Mouse (Mus musculus): ENCODE measurements around the gene Stat5b. TPM values are rescaled to one million over a fixed set of nuclear protein-coding genes. Genes with fewer than 3 reads are reported as not detected.

The Stat5b gene
- polyA plus RNA-seq, 2 experiments: 22.1 to 24.4 TPM

DNA sequence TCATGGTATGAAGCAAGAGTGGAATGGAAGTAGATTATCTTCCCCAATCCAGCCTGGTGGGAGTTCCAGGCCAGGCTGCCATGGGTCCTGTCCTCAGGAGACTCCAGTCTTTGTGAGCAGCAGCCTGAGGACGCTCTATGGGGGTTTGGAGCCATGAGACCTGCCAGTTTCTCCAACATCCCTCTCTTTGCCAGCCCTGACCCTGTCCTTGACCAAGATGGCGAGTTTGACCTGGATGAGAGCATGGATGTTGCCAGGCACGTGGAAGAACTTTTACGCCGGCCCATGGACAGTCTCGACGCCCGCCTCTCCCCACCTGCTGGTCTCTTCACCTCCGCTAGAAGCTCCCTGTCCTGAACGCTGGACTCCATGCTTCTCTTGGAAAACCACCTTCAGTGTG, 33.1 kb upstream of the Stat5b start:
- H3K4me3 ChIP-seq (replicated peaks; ENCODE audit: low read length): no peak overlapping the region
- peaks cover 22% of the 10 kb centered on the region for H3K36me3 ChIP-seq (ENCODE audit: control insufficient read depth, insufficient read depth, low read length)
- ATAC-seq (ENCODE audit: low FRiP score, low read depth) (no peak), DNase-seq (ENCODE audit: low spot score) (no peak)
- H3K9me3 ChIP-seq (ENCODE audit: control insufficient read depth, low read length): no peaks in the 10 kb centered on the region
- H3K4me1 ChIP-seq (ENCODE audit: control insufficient read depth, insufficient read depth, low read length): no peaks in the 10 kb centered on the region
- no peaks in the 10 kb centered on the region for H3K27me3 ChIP-seq (ENCODE audit: control insufficient read depth, insufficient read depth, low read length)
- 95% methylated on average over 10 of the region's 10 CpGs for WGBS
- no peak overlapping the region for H3K4me2 ChIP-seq (replicated peaks; ENCODE audit: low read depth, low read length, severe bottlenecking)
- no peak for TF ChIP-seq POLR2A (IDR thresholded peaks at IDR 0.05; ENCODE audit: borderline replicate concordance, extremely low read depth, insufficient read depth, insufficient read length)
- H3K9ac ChIP-seq (ENCODE audit: low read depth, low read length, severe bottlenecking): no peak overlapping the region
- H3K27ac ChIP-seq (replicated peaks; ENCODE audit: low read depth, low read length): no peak overlapping the region

DNA sequence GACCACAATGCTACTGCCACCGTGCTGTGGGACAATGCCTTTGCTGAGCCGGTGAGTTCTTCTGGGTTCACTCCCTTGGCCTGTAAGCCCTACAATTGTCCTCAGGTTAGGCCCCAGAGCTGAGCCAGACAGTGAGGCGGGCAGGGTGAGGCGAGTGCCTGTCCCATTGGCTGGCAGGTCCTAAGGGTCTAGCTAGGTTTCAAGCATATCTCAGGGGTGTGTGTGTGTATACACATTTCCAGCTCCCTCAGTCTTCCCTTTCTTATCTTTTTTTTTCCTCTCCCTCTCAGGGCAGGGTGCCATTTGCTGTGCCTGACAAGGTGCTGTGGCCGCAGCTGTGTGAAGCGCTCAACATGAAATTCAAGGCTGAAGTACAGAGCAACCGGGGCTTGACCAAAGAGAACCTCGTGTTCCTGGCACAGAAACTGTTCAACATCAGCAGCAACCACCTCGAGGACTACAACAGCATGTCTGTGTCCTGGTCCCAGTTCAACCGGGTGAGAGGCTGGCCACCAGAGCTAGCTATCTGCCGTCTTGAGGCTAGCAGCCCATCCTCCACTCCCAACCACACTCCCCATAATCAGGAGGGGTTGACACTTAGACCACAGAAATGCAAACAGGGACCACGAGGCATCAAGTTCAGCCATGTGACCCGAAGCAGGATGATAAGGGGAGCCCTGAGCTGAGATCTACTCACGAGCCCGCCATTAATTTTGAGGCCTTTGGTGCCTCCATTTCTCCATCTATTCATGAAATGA, 29.0 kb upstream of the Stat5b start:
- ATAC-seq (ENCODE audit: low FRiP score, low read depth): no peak
- WGBS: 84% methylated on average over 15 of the region's 15 CpGs
- no peak for DNase-seq (ENCODE audit: low spot score)
- TF ChIP-seq POLR2A (IDR thresholded peaks at IDR 0.05; ENCODE audit: borderline replicate concordance, extremely low read depth, insufficient read depth, insufficient read length): no peak
- no peaks in the 10 kb centered on the region for H3K4me1 ChIP-seq (ENCODE audit: control insufficient read depth, insufficient read depth, low read length)
- H3K27ac ChIP-seq (replicated peaks; ENCODE audit: low read depth, low read length): no peak overlapping the region
- no peaks in the 10 kb centered on the region for H3K9me3 ChIP-seq (ENCODE audit: control insufficient read depth, low read length)
- H3K4me3 ChIP-seq (replicated peaks; ENCODE audit: low read length): no peak overlapping the region
- no peak overlapping the region for H3K9ac ChIP-seq (ENCODE audit: low read depth, low read length, severe bottlenecking)
- no peaks in the 10 kb centered on the region for H3K27me3 ChIP-seq (ENCODE audit: control insufficient read depth, insufficient read depth, low read length)
- H3K4me2 ChIP-seq (replicated peaks; ENCODE audit: low read depth, low read length, severe bottlenecking): no peak overlapping the region
- no peaks in the 10 kb centered on the region for H3K36me3 ChIP-seq (ENCODE audit: control insufficient read depth, insufficient read depth, low read length)

DNA sequence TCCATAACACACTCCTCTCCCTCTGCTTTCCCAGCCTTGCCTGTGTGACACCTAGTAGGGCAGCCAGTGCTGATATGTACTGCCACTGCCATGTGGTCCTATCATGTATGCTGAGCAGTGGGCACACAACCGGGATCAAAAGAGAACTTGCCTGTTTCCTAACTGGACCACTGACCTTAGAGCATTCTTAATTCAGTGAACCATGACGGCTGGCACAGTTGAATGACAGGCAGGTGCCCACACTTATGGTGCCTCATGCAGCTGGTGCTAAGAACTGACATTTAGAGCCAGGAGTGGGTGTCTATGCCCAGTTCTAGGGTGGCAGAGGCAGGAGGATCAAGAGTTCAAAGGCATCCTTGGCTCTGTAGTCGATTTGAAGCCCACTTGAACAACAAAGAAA, 25.2 kb upstream of the Stat5b start:
- H3K4me2 ChIP-seq (replicated peaks; ENCODE audit: low read depth, low read length, severe bottlenecking): no peak overlapping the region
- no peaks in the 10 kb centered on the region for H3K27me3 ChIP-seq (ENCODE audit: control insufficient read depth, insufficient read depth, low read length)
- H3K9ac ChIP-seq (ENCODE audit: low read depth, low read length, severe bottlenecking): no peak overlapping the region
- ATAC-seq (ENCODE audit: low FRiP score, low read depth) (no peak), DNase-seq (ENCODE audit: low spot score) (no peak)
- H3K36me3 ChIP-seq (ENCODE audit: control insufficient read depth, insufficient read depth, low read length): no peaks in the 10 kb centered on the region
- no peaks in the 10 kb centered on the region for H3K4me1 ChIP-seq (ENCODE audit: control insufficient read depth, insufficient read depth, low read length)
- H3K9me3 ChIP-seq (ENCODE audit: control insufficient read depth, low read length): no peaks in the 10 kb centered on the region
- H3K27ac ChIP-seq (replicated peaks; ENCODE audit: low read depth, low read length): no peak overlapping the region
- TF ChIP-seq POLR2A (IDR thresholded peaks at IDR 0.05; ENCODE audit: borderline replicate concordance, extremely low read depth, insufficient read depth, insufficient read length): no peak
- 85% methylated on average over 3 of the region's 3 CpGs for WGBS
- H3K4me3 ChIP-seq (replicated peaks; ENCODE audit: low read length): no peak overlapping the region

DNA sequence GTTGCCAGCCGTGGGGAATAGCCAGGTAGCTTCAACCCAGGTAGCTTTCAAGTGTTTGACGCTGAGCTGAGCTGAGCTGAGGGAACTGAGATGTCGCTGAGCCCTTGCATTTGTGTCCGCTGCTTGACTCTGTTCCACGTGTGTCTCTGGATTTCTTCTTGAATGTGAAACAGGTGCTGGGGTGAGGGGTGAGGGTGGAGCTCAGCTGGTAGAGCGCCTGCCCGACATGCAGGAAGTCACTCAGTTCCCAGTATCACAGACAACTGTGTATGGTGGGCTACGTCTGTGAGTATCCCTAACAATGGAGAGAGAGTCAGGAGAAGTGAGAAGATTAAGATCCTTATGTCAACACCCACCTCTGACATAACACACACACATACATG, 20.4 kb upstream of the Stat5b start:
- no peak for TF ChIP-seq POLR2A (IDR thresholded peaks at IDR 0.05; ENCODE audit: borderline replicate concordance, extremely low read depth, insufficient read depth, insufficient read length)
- no peak overlapping the region for H3K27ac ChIP-seq (replicated peaks; ENCODE audit: low read depth, low read length)
- H3K4me1 ChIP-seq (ENCODE audit: control insufficient read depth, insufficient read depth, low read length): no peaks in the 10 kb centered on the region
- no peak overlapping the region for H3K4me2 ChIP-seq (replicated peaks; ENCODE audit: low read depth, low read length, severe bottlenecking)
- no peak overlapping the region for H3K9ac ChIP-seq (ENCODE audit: low read depth, low read length, severe bottlenecking)
- ATAC-seq (ENCODE audit: low FRiP score, low read depth) (no peak), DNase-seq (ENCODE audit: low spot score) (no peak)
- no peak overlapping the region for H3K4me3 ChIP-seq (replicated peaks; ENCODE audit: low read length)
- no peaks in the 10 kb centered on the region for H3K27me3 ChIP-seq (ENCODE audit: control insufficient read depth, insufficient read depth, low read length)
- WGBS: 66% methylated on average over 8 of the region's 8 CpGs
- H3K36me3 ChIP-seq (ENCODE audit: control insufficient read depth, insufficient read depth, low read length): no peaks in the 10 kb centered on the region
- no peaks in the 10 kb centered on the region for H3K9me3 ChIP-seq (ENCODE audit: control insufficient read depth, low read length)

DNA sequence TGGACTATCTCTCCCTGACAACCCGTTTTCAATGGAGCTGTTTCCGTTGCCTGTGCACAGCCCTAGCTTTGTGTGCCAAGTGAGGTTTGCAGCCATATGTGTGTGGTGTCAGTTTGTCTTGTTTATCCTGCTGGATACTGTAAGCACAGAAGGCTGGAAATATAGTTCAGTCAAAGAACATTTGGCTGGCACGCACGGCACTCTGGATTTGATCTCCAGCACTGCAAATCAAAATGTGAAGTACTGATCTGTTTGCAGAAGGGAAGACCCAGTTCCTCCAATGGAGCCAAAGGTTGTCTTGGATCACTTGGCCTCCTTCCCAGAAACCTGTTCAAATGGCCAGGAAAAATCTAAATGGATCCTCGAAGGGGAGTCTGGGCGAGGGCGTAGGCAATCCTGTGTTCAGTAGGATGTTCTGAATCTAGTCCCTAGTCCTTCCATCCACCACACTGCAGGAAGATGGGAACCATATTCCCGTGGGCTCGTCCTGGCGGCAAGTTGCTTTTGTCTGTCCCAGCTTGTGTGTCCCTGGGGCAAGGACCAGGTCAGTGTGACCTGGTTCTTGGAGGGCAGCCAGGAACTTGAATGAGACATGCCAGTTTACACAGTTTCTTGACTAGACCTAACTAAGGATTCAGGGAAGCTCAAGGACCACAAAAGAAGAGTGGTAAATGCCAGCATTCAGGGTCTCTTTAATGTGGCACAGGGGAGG, 19.9 kb upstream of the Stat5b start:
- no peak for DNase-seq (ENCODE audit: low spot score)
- Histone ChIP-seq H3K9ac (ENCODE audit: low read depth, low read length, severe bottlenecking) (no peak overlapping the region), H3K4me2 (replicated peaks; ENCODE audit: low read depth, low read length, severe bottlenecking) (no peak overlapping the region), H3K27ac (replicated peaks; ENCODE audit: low read depth, low read length) (no peak overlapping the region), H3K27me3 (ENCODE audit: control insufficient read depth, insufficient read depth, low read length) (no peaks in the 10 kb centered on the region), H3K9me3 (ENCODE audit: control insufficient read depth, low read length) (no peaks in the 10 kb centered on the region), H3K4me3 (replicated peaks; ENCODE audit: low read length) (no peak overlapping the region), H3K36me3 (ENCODE audit: control insufficient read depth, insufficient read depth, low read length) (no peaks in the 10 kb centered on the region), H3K4me1 (ENCODE audit: control insufficient read depth, insufficient read depth, low read length) (no peaks in the 10 kb centered on the region)
- TF ChIP-seq POLR2A (IDR thresholded peaks at IDR 0.05; ENCODE audit: borderline replicate concordance, extremely low read depth, insufficient read depth, insufficient read length): no peak
- 70% methylated on average over 10 of the region's 10 CpGs for WGBS
- no peak for ATAC-seq (ENCODE audit: low FRiP score, low read depth)
